10 mouse cellular contexts compared by ENCODE assay signal in genomic region chr5:122344260-122344659, GRCm38 (mm10). TPM values are rescaled to one million over a fixed set of nuclear protein-coding genes. Genes with fewer than 3 reads are reported as not detected.
DNase-seq lines count a peak whose midpoint lies in the region; ATAC-seq lines count a peak whose summit lies in the region.
"Had no signal": no experiment of that assay in that cellular context is flagged by ENCODE, and none has a peak within 500 bp of the region (broad histone marks: within the 10 kb centered on the region; RNA-seq: fewer than 3 reads in every experiment).

No protein-coding gene starts in this region.

- H3K9me3 ChIP-seq in kidney, embryonic 16.5 days (ENCODE audit: low read length) = peaks cover 3% of the 10 kb centered on the region; the same call in 1 of the 2 replicates
- no peaks in the 10 kb centered on the region for H3K9me3 ChIP-seq in embryonic facial prominence, embryonic 11.5 days (replicated peaks; ENCODE audit: control insufficient read depth, low read length)
- H3K9me3 ChIP-seq: embryonic facial prominence, embryonic 13.5 days had no signal

- no peaks in the 10 kb centered on the region for H3K27me3 ChIP-seq in kidney, embryonic 16.5 days (ENCODE audit: insufficient read depth, low read length)
- no peaks in the 10 kb centered on the region for H3K27me3 ChIP-seq in embryonic facial prominence, embryonic 11.5 days (ENCODE audit: control insufficient read depth, insufficient read depth, low read length)
- H3K27me3 ChIP-seq in splenic B cell, adult 2 months (ENCODE audit: control insufficient read depth, insufficient read depth, low read length, poor library complexity, severe bottlenecking) = no peaks in the 10 kb centered on the region
- H3K27me3 ChIP-seq: embryonic facial prominence, embryonic 13.5 days had no signal

- intact Hi-C loops in left cerebral cortex, postnatal 10 days (cut with DNase I) = loop anchor here (1.0 to 5.0 kb wide), 2 partner anchors 76 to 232 kb away; no protein-coding TSS in a partner anchor

- peak; percentile 34 for DNase-seq in kidney, adult 11 months
- DNase-seq in adrenal gland, postnatal 25 days = peak; percentile 81
- DNase-seq in embryonic facial prominence, embryonic 11.5 days (ENCODE audit: low spot score) = peak; percentile 86
- DNase-seq in heart, postnatal 4 days = peak; percentile 83
- DNase-seq in left cerebral cortex, postnatal 10 days (ENCODE audit: extremely low spot score in 1 of 2, low spot score in 2 of 2) = peak; percentile 46 to 70
- peak; percentile 90 for DNase-seq in naive thymus-derived CD4-positive, alpha-beta T cell, adult 2 months (ENCODE audit: low read depth)
- DNase-seq in splenic B cell, adult 2 months (ENCODE audit: low read depth, low spot score) = peak; percentile 91

- H3K4me1 ChIP-seq in kidney, embryonic 16.5 days (ENCODE audit: insufficient read depth, low read length) = no peaks in the 10 kb centered on the region
- no peaks in the 10 kb centered on the region for H3K4me1 ChIP-seq in embryonic facial prominence, embryonic 11.5 days (ENCODE audit: control insufficient read depth, insufficient read depth, low read length)
- H3K4me1 ChIP-seq: embryonic facial prominence, embryonic 13.5 days had no signal

- H3K9ac ChIP-seq in kidney, embryonic 16.5 days (replicated peaks; ENCODE audit: low read length) = no peak overlapping the region
- H3K9ac ChIP-seq in embryonic facial prominence, embryonic 11.5 days (replicated peaks; ENCODE audit: low read length) = no peak overlapping the region
- H3K9ac ChIP-seq: embryonic facial prominence, embryonic 13.5 days had no signal

- no peak overlapping the region for H3K4me2 ChIP-seq in kidney, embryonic 16.5 days (replicated peaks; ENCODE audit: low read depth, low read length)
- no peak overlapping the region for H3K4me2 ChIP-seq in embryonic facial prominence, embryonic 11.5 days (ENCODE audit: low read depth, low read length)
- H3K4me2 ChIP-seq: embryonic facial prominence, embryonic 13.5 days had no signal

- no peak overlapping the region for H3K27ac ChIP-seq in kidney, embryonic 16.5 days (ENCODE audit: low read length)
- H3K27ac ChIP-seq in embryonic facial prominence, embryonic 11.5 days (replicated peaks; ENCODE audit: low read depth, low read length) = no peak overlapping the region
- H3K27ac ChIP-seq: embryonic facial prominence, embryonic 13.5 days had no signal

- WGBS in kidney, embryonic 16.5 days = 6% methylated on average over 5 of the region's 5 CpGs
- 14% methylated on average over 5 of the region's 5 CpGs for WGBS in embryonic facial prominence, embryonic 11.5 days

- no peaks in the 10 kb centered on the region for H3K36me3 ChIP-seq in kidney, embryonic 16.5 days (ENCODE audit: insufficient read depth, low read length)
- H3K36me3 ChIP-seq in embryonic facial prominence, embryonic 11.5 days (replicated peaks; ENCODE audit: control insufficient read depth, insufficient read depth, low read depth, low read length) = no peaks in the 10 kb centered on the region
- H3K36me3 ChIP-seq in splenic B cell, adult 2 months (ENCODE audit: control insufficient read depth, insufficient read depth, low read length, poor library complexity, severe bottlenecking) = no peaks in the 10 kb centered on the region; the same call in 1 of the 2 replicates

- H3K4me3 ChIP-seq in kidney, embryonic 16.5 days (ENCODE audit: low read length) = no peak overlapping the region
- H3K4me3 ChIP-seq in embryonic facial prominence, embryonic 11.5 days (ENCODE audit: low read depth, low read length) = no peak overlapping the region
- H3K4me3 ChIP-seq: embryonic facial prominence, embryonic 13.5 days; myocyte had no signal

- ATAC-seq in kidney, embryonic 16.5 days (ENCODE audit: low FRiP score, low TSS enrichment) = no peak
- no peak for ATAC-seq in embryonic facial prominence, embryonic 11.5 days (replicated peaks; ENCODE audit: insufficient number of reproducible peaks, low FRiP score, low TSS enrichment, low read depth)

RNA-seq across cellular contexts. Expression of gene Rad9b, which starts 9.8 kb away (rescaled TPM):
- polyA plus RNA-seq in kidney, embryonic 16.5 days (2015; fragmentation: Nextera tagmentation; extraction: Ambion mirVana) = 11.1 and 13.8 TPM in 2 replicates
- total RNA-seq in adrenal gland, postnatal 25 days (2021) = 3.9 and 5.1 TPM in 2 replicates
- 9.1 and 10.7 TPM in 2 replicates for polyA plus RNA-seq in embryonic facial prominence, embryonic 11.5 days (2014; fragmentation: Nextera tagmentation; extraction: Ambion mirVana)
- total RNA-seq in heart, postnatal 4 days (2021) = 1 to 10 TPM; 1.7 to 2.8 TPM
- 1 to 10 TPM; 4.2 to 4.3 TPM for total RNA-seq in left cerebral cortex, postnatal 10 days (2021)

RNA-seq across cellular contexts. Expression of gene Vps29, which starts 9.9 kb away (rescaled TPM):
- 220 and 234 TPM in 2 replicates for polyA plus RNA-seq in kidney, embryonic 16.5 days (2015; fragmentation: Nextera tagmentation; extraction: Ambion mirVana)
- total RNA-seq in adrenal gland, postnatal 25 days (2021) = 123 and 135 TPM in 2 replicates
- 194 and 196 TPM in 2 replicates for polyA plus RNA-seq in embryonic facial prominence, embryonic 11.5 days (2014; fragmentation: Nextera tagmentation; extraction: Ambion mirVana)
- 100 to 1,000 TPM; 120 to 132 TPM for total RNA-seq in heart, postnatal 4 days (2021)
- total RNA-seq in left cerebral cortex, postnatal 10 days (2021) = 100 to 1,000 TPM; 224 to 239 TPM

RNA-seq across cellular contexts. Expression of gene Gpn3, which starts 27.4 kb away (rescaled TPM):
- 72.8 and 78.0 TPM in 2 replicates for polyA plus RNA-seq in kidney, embryonic 16.5 days (2015; fragmentation: Nextera tagmentation; extraction: Ambion mirVana)
- 38.2 and 42.6 TPM in 2 replicates for total RNA-seq in adrenal gland, postnatal 25 days (2021)
- polyA plus RNA-seq in embryonic facial prominence, embryonic 11.5 days (2014; fragmentation: Nextera tagmentation; extraction: Ambion mirVana) = 78.0 and 81.9 TPM in 2 replicates
- 10 to 100 TPM; 20.5 to 21.5 TPM for total RNA-seq in heart, postnatal 4 days (2021)
- 10 to 100 TPM; 19.7 to 22.4 TPM for total RNA-seq in left cerebral cortex, postnatal 10 days (2021)

RNA-seq across cellular contexts. Expression of gene Fam216a, which starts 27.9 kb away (rescaled TPM):
- polyA plus RNA-seq in kidney, embryonic 16.5 days (2015; fragmentation: Nextera tagmentation; extraction: Ambion mirVana) = 60.1 and 66.0 TPM in 2 replicates
- 31.3 and 32.1 TPM in 2 replicates for total RNA-seq in adrenal gland, postnatal 25 days (2021)
- 107 TPM in 2 replicates for polyA plus RNA-seq in embryonic facial prominence, embryonic 11.5 days (2014; fragmentation: Nextera tagmentation; extraction: Ambion mirVana)
- total RNA-seq in heart, postnatal 4 days (2021) = 10 to 100 TPM; 21.9 to 24.1 TPM
- total RNA-seq in left cerebral cortex, postnatal 10 days (2021) = 10 to 100 TPM; 70.1 to 77.5 TPM

RNA-seq across cellular contexts. Expression of gene Arpc3, which starts 47.4 kb away (rescaled TPM):
- polyA plus RNA-seq in kidney, embryonic 16.5 days (2015; fragmentation: Nextera tagmentation; extraction: Ambion mirVana) = 140 and 154 TPM in 2 replicates
- 218 and 290 TPM in 2 replicates for total RNA-seq in adrenal gland, postnatal 25 days (2021)
- 54.1 and 62.3 TPM in 2 replicates for polyA plus RNA-seq in embryonic facial prominence, embryonic 11.5 days (2014; fragmentation: Nextera tagmentation; extraction: Ambion mirVana)
- 100 to 1,000 TPM; 138 to 141 TPM for total RNA-seq in heart, postnatal 4 days (2021)
- 100 to 1,000 TPM; 268 to 275 TPM for total RNA-seq in left cerebral cortex, postnatal 10 days (2021)

Comparison
In these comparisons a context has a peak if more than half of its experiments do, and no peak if none do; other contexts are left out.
1. DNase-seq: peak in every context shown above with its lines; median percentile 91 in splenic B cell, adult 2 months; 90 in naive thymus-derived CD4-positive, alpha-beta T cell, adult 2 months; 86 in embryonic facial prominence, embryonic 11.5 days; 83 in heart, postnatal 4 days; 81 in adrenal gland, postnatal 25 days; 58 in left cerebral cortex, postnatal 10 days; 34 in kidney, adult 11 months.